Mouse (Mus musculus) kidney, embryonic 14.5 days (tissue): Measurements from ENCODE around the gene Trmt44. TPM values are rescaled to one million over a fixed set of nuclear protein-coding genes. Genes with fewer than 3 reads are reported as not detected.

Experiments
- ATAC-seq: fragments of 200-750 bp; cut with Nextera tagmentation; 2 replicates; pipeline ENCODE4 v1.8.0; 2017; ENCODE audit warnings: moderate number of reproducible peaks, mild to moderate bottlenecking, moderate TSS enrichment, moderate library complexity; ENCODE audit not compliant: low FRiP score, low TSS enrichment
- H3K27ac ChIP-seq: fragments of 300-500 bp; sonication (generic); 2 replicates; pipeline ENCODE4 v1.5.1; 2014; ENCODE audit warnings: low read depth, mild to moderate bottlenecking, low read length, moderate library complexity, mixed read lengths
- H3K27me3 ChIP-seq: fragments of 300-500 bp; sonication (generic); 2 replicates; pipeline ENCODE4 v1.6.1; 2014; ENCODE audit warnings: mild to moderate bottlenecking, low read length; ENCODE audit not compliant: control insufficient read depth, insufficient read depth
- H3K36me3 ChIP-seq: fragments of 300-500 bp; sonication (generic); 2 replicates; pipeline ENCODE4 v1.6.1; 2014; ENCODE audit warnings: low read length, mixed read lengths; ENCODE audit not compliant: control insufficient read depth, insufficient read depth
- H3K4me1 ChIP-seq: fragments of 300-500 bp; sonication (generic); 2 replicates; pipeline ENCODE4 v1.6.1; 2014; ENCODE audit warnings: low read length, mixed read lengths; ENCODE audit not compliant: control insufficient read depth, insufficient read depth
- H3K4me2 ChIP-seq: fragments of 300-500 bp; sonication (generic); replicated peaks from 2 replicates; pipeline ENCODE4 v1.6.1; 2014; ENCODE audit warnings: low read depth, mild to moderate bottlenecking, low read length
- H3K4me3 ChIP-seq: fragments of 300-500 bp; sonication (generic); 2 replicates; pipeline ENCODE4 v1.5.1; 2014; ENCODE audit warnings: mild to moderate bottlenecking, low read length
- H3K9ac ChIP-seq: fragments of 300-500 bp; sonication (generic); 2 replicates; pipeline ENCODE4 v1.6.1; 2014; ENCODE audit warnings: low read depth, mild to moderate bottlenecking, low read length, moderate library complexity
- H3K9me3 ChIP-seq: fragments of 300-500 bp; sonication (generic); 2 replicates; pipeline ENCODE4 v1.6.1; 2016; ENCODE audit warnings: low read length; ENCODE audit not compliant: control insufficient read depth
- WGBS: fragments of 180-500 bp; shearing (Covaris S2); extraction: QIAGEN DNeasy Blood & Tissue Kit; methylation state at CpG from one replicate; pipeline ENCODE4 v1.1.7; 2014; 5-methylcytosine and 5-hydroxymethylcytosine counted together
- polyA plus RNA-seq: library from polyadenylated mRNA; unstranded; fragments of >200 nt; fragmentation: Nextera tagmentation; extraction: Ambion mirVana; gene quantifications from 2 replicates; pipeline ENCODE4 v1.2.1, GENCODE M21; 2014

Trmt44 gene
- 7.9 and 10.2 TPM in 2 replicates for polyA plus RNA-seq

GRCm38 (mm10) chr5:35574653-35575599 lies at the start of gene Trmt44:
Trmt44 (minus strand) TSS chr5:35575070.
- 3% methylated on average over 56 of the region's 56 CpGs for WGBS
- Histone ChIP-seq H3K36me3 (peaks cover 30% of the 10 kb centered on the region), H3K4me3 (peak within 1 kb of the TSS; percentile 100), H3K4me2 (peak within 1 kb of the TSS; percentile 94), H3K9me3 (no peaks in the 10 kb centered on the region), H3K4me1 (peaks cover 7% of the 10 kb centered on the region), H3K27ac (peak within 1 kb of the TSS; percentile 83), H3K9ac (peak within 1 kb of the TSS; percentile 93), H3K27me3 (no peaks in the 10 kb centered on the region)
- ATAC-seq = peak; percentile 97

DNA sequence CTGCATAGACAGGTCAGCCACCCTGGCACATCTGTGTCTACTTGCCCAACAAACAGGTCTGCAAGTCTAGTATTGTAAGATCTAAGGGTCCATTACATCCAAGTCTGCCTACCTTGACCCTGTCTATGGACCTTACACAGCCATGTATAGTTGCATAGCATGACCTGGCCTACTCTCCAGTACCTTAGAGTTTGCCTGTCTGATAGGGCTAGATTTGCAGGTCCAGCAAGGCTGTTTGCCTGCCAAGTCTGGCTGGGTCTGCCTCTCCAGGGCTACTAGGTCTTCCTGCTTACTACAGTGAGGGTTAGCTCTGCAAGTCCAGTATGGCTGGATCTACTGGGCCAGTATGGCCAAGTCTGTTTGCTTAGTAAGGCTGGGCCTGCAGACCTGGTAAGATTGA lies 49.0 kb upstream of the Trmt44 start:
- 0 out of 2 replicates have a peak, but pooled peaks cover 4% of the 10 kb centered on the region for H3K4me1 ChIP-seq
- H3K27ac ChIP-seq = no peak overlapping the region
- no peaks in the 10 kb centered on the region for H3K9me3 ChIP-seq
- H3K27me3 ChIP-seq = no peaks in the 10 kb centered on the region
- no peak overlapping the region for H3K4me2 ChIP-seq
- no peak overlapping the region for H3K9ac ChIP-seq
- no peak overlapping the region for H3K4me3 ChIP-seq
- no peaks in the 10 kb centered on the region for H3K36me3 ChIP-seq
- no peak for ATAC-seq

DNA sequence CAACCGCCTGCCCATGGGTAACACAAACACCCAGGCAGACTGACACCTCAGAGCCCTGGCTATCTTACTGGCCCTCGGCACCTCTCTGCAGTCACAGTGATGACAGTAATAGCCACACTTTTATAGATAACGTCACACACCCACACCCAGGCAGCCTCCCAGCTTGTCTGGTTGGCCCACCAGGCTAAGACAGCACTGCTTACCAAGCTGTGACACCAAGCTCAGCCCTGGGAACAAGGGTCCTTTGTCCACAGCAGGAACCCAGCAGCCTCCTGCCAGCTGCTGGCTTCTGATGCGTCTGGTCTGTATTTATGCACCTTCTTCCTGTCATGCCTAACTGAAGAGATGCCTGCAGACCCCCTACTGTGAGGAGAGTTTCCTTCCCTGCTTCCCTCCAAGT lies 46.2 kb upstream of the Trmt44 start:
- Histone ChIP-seq H3K4me2 (no peak overlapping the region), H3K9me3 (no peaks in the 10 kb centered on the region), H3K4me1 (peaks cover 18% of the 10 kb centered on the region), H3K4me3 (no peak overlapping the region), H3K36me3 (no peaks in the 10 kb centered on the region), H3K9ac (no peak overlapping the region), H3K27me3 (no peaks in the 10 kb centered on the region), H3K27ac (no peak overlapping the region)
- no peak for ATAC-seq
- 40% methylated on average over 4 of the region's 4 CpGs for WGBS

- Histone ChIP-seq H3K4me3 (no peak overlapping the region), H3K4me2 (no peak overlapping the region), H3K4me1 (peaks cover 14% of the 10 kb centered on the region), H3K27me3 (no peaks in the 10 kb centered on the region), H3K9me3 (no peaks in the 10 kb centered on the region), H3K9ac (no peak overlapping the region), H3K36me3 (no peaks in the 10 kb centered on the region), H3K27ac (peak overlapping the region; percentile 74)
- ATAC-seq = peak; percentile 48
- 10% methylated on average over 5 of the region's 5 CpGs for WGBS
These were observed 42.1 kb upstream of the Trmt44 start for GRCm38 (mm10) chr5:35616943-35617342.

DNA sequence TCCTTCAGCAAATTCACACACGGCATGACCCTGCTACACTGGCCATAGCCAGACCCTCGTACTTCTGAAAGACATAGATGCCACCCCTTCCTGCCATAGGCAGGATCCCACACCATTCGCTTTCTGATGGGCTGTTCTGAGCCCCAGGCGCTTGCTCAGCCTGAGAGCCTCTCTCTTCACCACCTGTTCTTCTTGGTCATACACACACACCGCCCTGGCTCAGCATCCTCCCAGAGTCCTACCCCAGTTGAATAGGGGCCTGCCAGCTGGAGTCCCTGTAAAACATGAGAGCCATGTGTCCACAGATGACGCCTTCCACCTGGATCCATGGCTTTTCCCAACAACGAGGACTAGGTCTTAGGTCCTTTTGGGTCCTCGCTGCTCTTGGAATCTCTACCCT lies 37.9 kb upstream of the Trmt44 start:
- H3K9ac ChIP-seq = no peak overlapping the region
- WGBS = 82% methylated on average over 8 of the region's 8 CpGs
- no peak overlapping the region for H3K27ac ChIP-seq
- H3K4me1 ChIP-seq = peaks cover 29% of the 10 kb centered on the region
- no peaks in the 10 kb centered on the region for H3K36me3 ChIP-seq
- no peak for ATAC-seq
- no peaks in the 10 kb centered on the region for H3K9me3 ChIP-seq
- no peak overlapping the region for H3K4me3 ChIP-seq
- H3K4me2 ChIP-seq = no peak overlapping the region
- H3K27me3 ChIP-seq = no peaks in the 10 kb centered on the region

GRCm38 (mm10) chr5:35611900-35612299 lies 37.0 kb upstream of the Trmt44 start:
- 87% methylated on average over 11 of the region's 11 CpGs for WGBS
- peaks cover 22% of the 10 kb centered on the region for H3K4me1 ChIP-seq
- no peak overlapping the region for H3K4me3 ChIP-seq
- no peak overlapping the region for H3K9ac ChIP-seq
- H3K27me3 ChIP-seq = no peaks in the 10 kb centered on the region
- ATAC-seq = no peak
- H3K27ac ChIP-seq = no peak overlapping the region
- no peaks in the 10 kb centered on the region for H3K36me3 ChIP-seq
- H3K9me3 ChIP-seq = no peaks in the 10 kb centered on the region
- H3K4me2 ChIP-seq = no peak overlapping the region

- Histone ChIP-seq H3K27ac (no peak overlapping the region), H3K9ac (no peak overlapping the region), H3K4me3 (no peak overlapping the region), H3K4me1 (peaks cover 15% of the 10 kb centered on the region), H3K9me3 (no peaks in the 10 kb centered on the region), H3K36me3 (no peaks in the 10 kb centered on the region), H3K4me2 (no peak overlapping the region), H3K27me3 (no peaks in the 10 kb centered on the region)
- WGBS = 79% methylated on average over 9 of the region's 9 CpGs
- no peak for ATAC-seq
These were observed 36.3 kb upstream of the Trmt44 start for GRCm38 (mm10) chr5:35611170-35611569.

DNA sequence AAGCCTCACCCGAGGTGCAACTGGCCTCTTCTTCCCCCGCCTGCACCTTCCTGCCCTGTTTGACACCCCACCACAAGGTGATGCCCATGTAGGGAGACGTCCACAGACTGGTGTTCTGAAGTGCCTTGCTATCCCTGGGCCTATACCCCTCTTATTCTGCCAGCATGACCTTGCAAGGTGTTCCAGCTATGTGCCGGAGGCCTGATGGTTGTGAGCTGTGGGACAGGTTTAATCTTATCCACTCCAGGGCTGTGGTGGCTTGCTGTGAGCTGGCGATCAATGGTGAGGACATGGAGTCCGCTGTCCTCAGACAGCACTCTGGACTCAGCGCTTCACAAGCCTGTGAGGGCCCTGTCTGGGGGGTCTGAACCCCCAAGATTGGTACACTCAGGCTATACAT lies 35.5 kb upstream of the Trmt44 start:
- Histone ChIP-seq H3K9ac (no peak overlapping the region), H3K4me3 (no peak overlapping the region), H3K27ac (no peak overlapping the region), H3K9me3 (no peaks in the 10 kb centered on the region), H3K36me3 (no peaks in the 10 kb centered on the region), H3K27me3 (no peaks in the 10 kb centered on the region), H3K4me1 (peaks cover 15% of the 10 kb centered on the region), H3K4me2 (no peak overlapping the region)
- ATAC-seq = no peak
- whole genome bisulfite sequencing = 93% methylated on average over 7 of the region's 7 CpGs

GRCm38 (mm10) chr5:35609971-35610370 lies 35.1 kb upstream of the Trmt44 start:
- Histone ChIP-seq H3K4me2 (no peak overlapping the region), H3K9ac (no peak overlapping the region), H3K4me1 (peaks cover 15% of the 10 kb centered on the region), H3K27ac (no peak overlapping the region), H3K9me3 (no peaks in the 10 kb centered on the region), H3K27me3 (no peaks in the 10 kb centered on the region), H3K4me3 (no peak overlapping the region), H3K36me3 (no peaks in the 10 kb centered on the region)
- 59% methylated on average over 2 of the region's 2 CpGs for WGBS
- ATAC-seq = 0 out of 2 replicates have a peak, but pooled peaks have one; percentile 17
